Mouse (Mus musculus) brown adipose tissue, adult 24 weeks (tissue): ENCODE results near the gene Nhp2. TPM values are rescaled to one million over a fixed set of nuclear protein-coding genes. Genes with fewer than 3 reads are reported as not detected.
A peak's percentile ranks its signal among the peaks of the same experiment; 100 is the strongest.
"Not testable (repeated sequence)": the region's sequence is repeated elsewhere in the genome, so short reads cannot be mapped to it uniquely, and the experiment has no call there.

ENCODE experiments used
- H3K27ac ChIP-seq: fragments of 200-500 bp; replicated peaks from 2 replicates; pipeline ENCODE4 v1.5.1; 2012; ENCODE audit warnings: low read depth, mild to moderate bottlenecking, low read length
- H3K4me1 ChIP-seq: fragments of 200-500 bp; 2 replicates; pipeline ENCODE4 v1.6.1; 2012; ENCODE audit warnings: low read length, mixed read lengths; ENCODE audit not compliant: control insufficient read depth, insufficient read depth, insufficient read length
- H3K4me3 ChIP-seq: fragments of 200-500 bp; 2 replicates; pipeline ENCODE4 v1.5.1; 2012; ENCODE audit warnings: low read depth, mild to moderate bottlenecking, low read length, moderate library complexity; ENCODE audit not compliant: insufficient read depth
- polyA plus RNA-seq: library from polyadenylated mRNA; stranded (reverse); fragments of >200 nt; gene quantifications from 2 replicates; pipeline ENCODE4 v1.2.4, GENCODE M21; 2012; ENCODE audit not compliant: missing spikeins, insufficient read depth, insufficient read length

Gene Nhp2
- polyA plus RNA-seq, 1 experiment, result 43.4 TPM

GRCm38 (mm10) chr11:51617693-51618092 lies 1.8 kb upstream of the Nhp2 start:
- no peak overlapping the region for H3K4me3 ChIP-seq
- no peak overlapping the region for H3K27ac ChIP-seq
- peaks cover 2% of the 10 kb centered on the region for H3K4me1 ChIP-seq

GRCm38 (mm10) chr11:51618894-51619408 lies 584 bp upstream of the Nhp2 start:
- Histone ChIP-seq H3K4me1 (peaks cover 2% of the 10 kb centered on the region), H3K4me3 (peak overlapping the region; percentile 50), H3K27ac (no peak overlapping the region; the same call in 1 of the 2 replicates)

DNA sequence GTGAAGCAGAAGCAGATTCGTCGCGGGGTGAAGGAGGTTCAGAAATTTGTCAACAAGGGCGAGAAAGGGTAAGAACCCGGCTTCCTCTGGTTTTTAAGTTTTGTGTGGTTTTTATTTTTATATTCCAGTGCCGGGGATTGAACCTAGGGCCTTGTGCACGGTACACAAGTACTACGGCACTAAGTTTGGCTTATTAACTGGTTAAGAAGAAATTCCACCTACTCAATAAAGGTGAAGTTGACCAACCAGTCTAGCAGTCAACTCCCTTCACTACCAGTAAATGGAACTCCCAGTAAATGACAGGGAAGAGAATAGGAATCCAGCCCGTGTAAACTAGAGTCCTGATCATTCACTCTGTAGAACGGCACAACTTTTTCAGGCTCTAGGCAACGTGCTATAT lies 549 bp downstream of the Nhp2 start:
- Histone ChIP-seq H3K4me3 (peak overlapping the region; percentile 75), H3K4me1 (peaks cover 2% of the 10 kb centered on the region; the same call in 1 of the 2 replicates), H3K27ac (no peak overlapping the region)

- Histone ChIP-seq H3K4me1 (peaks cover 2% of the 10 kb centered on the region; the same call in 1 of the 2 replicates), H3K27ac (no peak overlapping the region), H3K4me3 (no peak overlapping the region)
Measured at GRCm38 (mm10) chr11:51621776-51622175, 2.2 kb downstream of the Nhp2 start.

DNA sequence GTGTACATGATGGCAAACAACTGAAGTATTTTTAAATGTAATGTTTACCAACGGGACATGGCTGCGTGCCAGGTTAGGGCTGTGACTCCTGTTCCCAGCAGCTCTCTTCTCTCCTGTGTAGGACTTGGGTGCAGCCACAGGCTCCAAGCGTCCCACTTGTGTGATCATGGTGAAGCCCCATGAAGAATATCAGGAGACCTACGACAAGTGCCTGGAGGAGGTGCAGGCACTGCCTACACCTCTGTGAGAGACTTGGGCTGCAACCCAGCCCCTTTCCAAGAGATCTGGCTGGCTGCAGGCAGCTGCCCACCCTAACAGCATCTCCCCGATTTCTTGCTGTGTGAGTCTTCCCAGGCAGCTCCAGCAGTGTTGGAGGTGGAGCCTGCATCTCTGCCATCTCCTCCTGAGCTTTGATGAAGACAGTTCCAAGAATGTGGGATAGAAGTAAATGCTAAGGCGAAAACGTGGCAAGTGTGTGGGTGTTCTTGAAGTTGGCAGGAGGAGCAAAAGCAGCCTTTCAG lies 3.5 kb downstream of the Nhp2 start:
- no peak overlapping the region for H3K27ac ChIP-seq
- H3K4me1 ChIP-seq, result peaks cover 2% of the 10 kb centered on the region; the same call in 1 of the 2 replicates
- no peak overlapping the region for H3K4me3 ChIP-seq

GRCm38 (mm10) chr11:51625187-51625820 lies 5.8 kb downstream of the Nhp2 start:
- H3K27ac ChIP-seq, result no peak overlapping the region
- H3K4me3 ChIP-seq, result no peak overlapping the region
- no peaks in the 10 kb centered on the region for H3K4me1 ChIP-seq

GRCm38 (mm10) chr11:51627425-51627824 lies 7.9 kb downstream of the Nhp2 start:
- no peak overlapping the region for H3K27ac ChIP-seq
- peaks cover 5% of the 10 kb centered on the region for H3K4me1 ChIP-seq

DNA sequence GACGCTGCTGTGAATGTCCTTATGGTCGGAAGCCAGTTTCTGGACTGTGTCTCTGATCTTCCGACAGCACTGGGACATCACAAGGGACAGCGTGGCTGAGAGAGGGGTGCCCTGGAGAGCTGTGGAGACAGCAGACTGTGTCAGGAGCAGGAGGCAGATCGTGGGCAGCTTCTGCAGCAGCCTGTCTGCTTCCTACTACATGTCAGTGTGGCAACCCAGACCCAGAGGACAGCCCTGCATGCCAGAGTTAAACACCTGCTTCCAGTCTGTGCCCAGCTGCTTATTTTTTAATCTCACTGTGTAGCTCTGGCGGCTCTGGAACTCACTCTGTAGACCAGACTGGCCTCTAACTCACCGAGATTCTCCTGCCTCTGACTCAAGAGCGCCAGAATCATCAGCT lies 8.4 kb downstream of the Nhp2 start:
- H3K27ac ChIP-seq, result no peak overlapping the region
- H3K4me3 ChIP-seq, result no peak overlapping the region
- H3K4me1 ChIP-seq, result peaks cover 8% of the 10 kb centered on the region

More at GRCm38 (mm10) chr11:51627425-51627824, 7.9 kb downstream of the Nhp2 start:
- H3K4me3 ChIP-seq, result no peak overlapping the region

DNA sequence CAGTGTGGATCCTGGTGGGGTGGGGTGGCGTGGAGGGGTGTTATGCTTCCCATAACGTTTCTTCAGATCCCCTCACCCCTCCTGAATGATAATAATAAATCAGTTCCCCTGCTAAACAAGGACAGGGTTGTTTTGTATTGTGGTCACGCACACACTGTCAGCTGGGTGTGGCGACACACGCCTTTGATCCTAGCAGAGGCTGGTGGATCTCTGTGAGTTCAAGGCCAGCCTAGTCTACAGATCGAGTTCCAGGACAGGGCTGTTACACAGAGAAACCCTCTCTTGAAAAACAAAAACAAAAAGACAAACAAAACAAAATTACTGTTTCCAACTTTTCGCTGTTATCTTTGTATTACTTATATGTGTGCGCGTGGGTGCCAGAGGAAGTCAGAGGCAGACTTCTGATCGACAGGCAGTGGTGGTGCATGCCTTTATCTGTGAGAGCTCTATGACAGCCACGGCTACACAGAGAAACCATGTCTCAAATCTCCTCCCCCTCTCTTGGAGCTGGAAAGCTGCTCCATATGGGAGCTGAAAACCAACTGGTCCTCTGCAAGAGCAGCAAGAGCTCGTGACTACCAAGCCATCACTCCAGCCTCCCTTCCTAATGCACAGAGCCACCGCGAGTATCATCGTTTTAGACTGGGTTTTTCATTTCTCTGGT lies 10.2 kb downstream of the Nhp2 start:
- H3K4me1 ChIP-seq, result peaks cover 9% of the 10 kb centered on the region
- H3K4me3 ChIP-seq, result no peak overlapping the region
- no peak overlapping the region for H3K27ac ChIP-seq

DNA sequence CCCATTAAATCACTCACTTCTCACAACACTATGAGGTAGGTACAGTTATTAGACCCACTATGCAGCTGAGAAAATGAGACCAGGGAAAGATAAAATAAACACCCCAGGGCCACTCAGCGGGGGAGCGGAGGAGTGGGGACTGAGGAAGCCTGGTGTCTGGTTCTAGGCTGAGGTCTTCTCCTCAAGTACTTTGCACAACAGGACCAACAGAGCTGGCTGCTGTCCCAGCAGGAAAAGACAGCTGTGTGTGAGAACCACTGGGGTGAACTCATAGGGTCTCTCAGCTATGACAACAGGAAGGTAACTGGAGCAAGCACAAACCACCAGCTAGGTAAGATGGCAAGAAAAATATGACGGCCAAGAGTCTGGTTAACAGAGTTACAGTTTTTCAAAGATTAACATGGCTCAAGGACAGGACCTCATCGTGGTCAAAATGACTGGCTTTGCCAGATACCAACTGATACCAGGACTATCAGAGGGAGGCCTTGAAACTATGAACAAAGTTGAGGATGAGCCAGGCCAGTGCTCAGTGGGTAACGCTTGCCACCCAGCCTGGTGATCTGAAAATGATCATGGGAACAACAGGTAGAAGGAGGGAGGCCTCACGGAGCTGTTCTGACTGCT lies 12.7 kb downstream of the Nhp2 start:
- H3K4me1 ChIP-seq, result peaks cover 9% of the 10 kb centered on the region
- peak overlapping the region; percentile 34 for H3K27ac ChIP-seq
- no peak overlapping the region for H3K4me3 ChIP-seq

DNA sequence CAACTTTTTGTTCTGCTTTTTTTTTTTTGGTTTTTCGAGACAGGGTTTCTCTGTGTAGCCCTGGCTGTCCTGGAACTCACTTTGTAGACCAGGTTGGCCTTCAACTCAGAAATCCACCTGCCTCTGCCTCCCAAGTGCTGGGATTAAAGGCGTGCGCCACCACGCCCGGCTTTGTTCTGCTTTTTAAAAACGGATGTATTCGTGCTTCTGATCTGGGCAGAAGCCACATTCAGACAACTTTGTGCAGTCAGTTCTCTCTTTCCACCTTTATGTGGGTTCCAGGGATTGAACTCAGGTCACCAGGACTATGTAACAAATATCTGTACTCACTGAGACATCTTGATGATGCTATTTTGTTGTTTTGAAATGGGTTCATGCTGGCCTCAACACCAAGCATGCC lies 13.7 kb downstream of the Nhp2 start:
- not testable (repeated sequence) for H3K27ac ChIP-seq, H3K4me3 ChIP-seq
- H3K4me1 ChIP-seq, result peaks cover 12% of the 10 kb centered on the region

DNA sequence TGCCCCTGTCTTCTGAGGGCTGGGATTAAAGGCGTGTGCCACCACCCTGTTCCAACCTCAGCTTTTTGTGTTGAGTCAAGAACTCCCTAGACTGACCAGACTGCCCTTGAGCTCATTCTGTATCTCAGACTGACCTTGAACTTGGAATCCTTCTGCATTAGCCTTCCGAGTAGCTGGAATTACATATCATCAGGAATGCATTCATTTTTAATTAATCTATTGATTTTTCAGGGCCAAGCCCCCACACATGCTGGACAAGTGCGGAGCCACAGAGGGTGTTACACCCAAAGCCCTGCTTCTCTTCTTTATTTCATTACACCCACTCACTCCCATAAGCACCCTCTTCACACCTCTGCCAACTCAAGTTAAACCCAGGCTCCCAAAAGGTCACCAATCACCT lies 14.2 kb downstream of the Nhp2 start:
- Histone ChIP-seq H3K4me1 (peaks cover 12% of the 10 kb centered on the region), H3K4me3 (no peak overlapping the region), H3K27ac (no peak overlapping the region)

DNA sequence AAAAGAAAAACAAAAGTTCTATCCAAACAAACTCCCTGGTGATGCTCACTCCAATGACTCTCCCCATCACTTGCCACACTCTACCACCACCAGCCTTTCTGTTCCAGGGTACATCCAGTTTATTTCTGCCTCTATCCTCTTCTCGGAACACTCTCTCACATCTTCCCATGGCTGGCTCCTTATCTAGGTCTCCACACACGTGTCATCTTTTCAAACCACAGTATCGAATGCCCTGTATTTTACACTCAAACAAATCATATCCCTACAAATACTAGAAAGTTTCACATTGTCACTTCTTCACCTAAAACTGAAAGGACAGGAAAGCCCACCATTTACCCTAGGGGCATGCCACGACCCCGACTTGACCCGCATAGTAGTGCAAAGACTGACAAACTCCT lies 15.6 kb downstream of the Nhp2 start:
- Histone ChIP-seq H3K4me1 (peaks cover 12% of the 10 kb centered on the region), H3K27ac (peak overlapping the region; percentile 86), H3K4me3 (peak overlapping the region; percentile 79)

- Histone ChIP-seq H3K4me1 (peaks cover 14% of the 10 kb centered on the region), H3K4me3 (peak within 1 kb of the TSS; percentile 79), H3K27ac (peak within 1 kb of the TSS; percentile 86)
Measured at GRCm38 (mm10) chr11:51635525-51636322, 16.2 kb downstream of the Nhp2 start, which contains the start of gene Rmnd5b. Gene Rmnd5b (minus strand): TSS chr11:51635896.

DNA sequence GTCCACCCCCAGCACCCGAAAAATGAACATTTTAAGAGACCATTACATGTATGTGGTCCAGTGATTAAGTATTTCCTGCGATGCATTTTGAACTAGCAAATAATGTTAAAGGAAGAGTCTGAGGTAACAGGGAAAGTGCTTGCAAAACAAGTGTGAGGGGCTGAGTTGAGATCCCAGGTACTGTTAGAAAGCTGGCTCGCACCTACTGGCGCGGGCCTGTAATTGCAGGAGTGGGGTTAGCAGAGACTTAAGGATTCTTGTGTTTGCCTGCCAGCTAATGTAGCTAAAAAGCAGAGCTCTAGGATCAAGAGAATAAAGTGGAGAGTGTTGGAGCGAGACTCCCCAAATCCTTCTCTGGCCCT lies 16.8 kb downstream of the Nhp2 start:
- peak overlapping the region; percentile 79 for H3K4me3 ChIP-seq
- H3K27ac ChIP-seq, result peak overlapping the region; percentile 86
- H3K4me1 ChIP-seq, result peaks cover 19% of the 10 kb centered on the region; the same call in 1 of the 2 replicates
